Mouse (Mus musculus) right cerebral cortex, adult 2 months (tissue): Measurements from ENCODE around the gene 4922502D21Rik.

Experiments used
- DNase-seq, 2 experiments: peaks; one replicate each; pipeline ENCODE4 v3.0.0; 2021 to 2022; ENCODE audit warnings: low spot score in 2 of 2

The 4922502D21Rik gene

GRCm38 (mm10) chr6:129312499-129312898 is 19.1 kb downstream of the 4922502D21Rik start:
- DNase-seq: no peak

DNA sequence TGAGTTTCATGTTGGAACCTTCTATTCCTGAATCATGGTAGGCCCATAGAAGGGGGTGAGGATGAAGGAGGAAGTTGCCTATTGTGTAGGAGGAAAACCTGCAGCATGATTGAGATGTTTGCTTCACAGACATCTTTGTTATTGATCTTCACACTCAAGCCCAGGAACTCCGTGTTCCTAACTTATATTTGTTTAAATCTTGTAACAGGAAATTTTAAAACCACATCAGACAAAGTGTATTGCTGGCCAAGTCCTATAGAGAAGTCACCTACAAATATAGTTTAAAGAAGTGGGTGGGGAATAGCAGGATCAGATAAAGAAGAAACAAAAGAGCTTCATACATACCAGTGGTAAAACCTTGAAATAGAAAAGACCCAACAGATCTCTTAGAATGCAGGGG is 27.4 kb downstream of the 4922502D21Rik start:
- no peak for DNase-seq

DNA sequence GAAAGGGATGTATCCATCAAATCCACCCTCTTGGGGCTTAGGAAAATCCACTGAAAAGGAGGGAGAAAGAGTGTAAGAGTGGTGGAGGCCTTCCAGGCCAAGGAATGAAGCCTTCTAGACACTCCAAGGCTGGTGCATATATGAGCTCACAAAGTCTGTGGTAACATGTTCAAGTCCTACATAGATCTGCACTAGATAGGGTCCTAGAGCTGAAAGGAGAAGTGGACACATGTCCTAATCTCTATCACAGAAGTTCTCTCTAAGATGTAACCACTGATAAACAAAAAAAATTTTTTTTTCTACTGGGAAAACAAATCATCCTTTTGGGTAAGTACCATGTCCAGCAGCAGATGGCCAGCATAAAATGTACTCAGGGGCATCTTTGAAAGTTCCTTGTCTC is 42.9 kb downstream of the 4922502D21Rik start:
- no peak for DNase-seq

DNA sequence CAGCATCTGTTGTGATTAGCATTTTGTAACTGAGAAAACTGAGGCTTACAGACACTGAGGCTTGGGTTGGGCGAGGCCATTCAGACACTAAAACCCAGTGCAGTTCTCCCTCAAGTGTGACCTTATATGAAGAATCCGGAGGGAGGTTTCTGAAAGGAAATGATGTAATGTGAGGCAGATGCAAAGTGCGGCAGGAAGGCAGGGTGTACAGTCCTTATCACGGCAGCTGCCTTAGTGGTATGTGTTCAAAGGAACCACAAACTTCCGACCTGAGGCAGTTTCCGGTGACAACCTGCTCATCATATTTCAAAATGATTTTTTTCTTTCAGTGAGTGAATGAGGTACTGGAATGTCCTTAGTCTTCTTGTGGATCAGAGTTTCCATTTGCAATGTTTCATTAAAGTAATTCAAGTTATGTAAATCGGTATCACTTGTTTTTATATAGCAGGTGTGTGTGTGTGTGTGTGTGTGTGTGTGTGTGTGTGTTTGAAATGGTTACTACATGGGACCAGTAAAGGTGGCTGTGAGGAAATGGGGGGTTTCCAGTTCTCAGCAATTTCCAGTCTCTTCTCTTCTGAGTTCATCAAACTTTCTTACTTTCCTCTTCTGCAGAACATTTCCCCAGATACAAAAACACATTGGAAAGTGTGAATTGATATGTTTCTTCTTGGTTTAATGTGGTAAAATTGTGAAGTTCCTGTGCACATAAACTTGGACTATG is 47.1 kb downstream of the 4922502D21Rik start:
- DNase-seq: no peak

DNA sequence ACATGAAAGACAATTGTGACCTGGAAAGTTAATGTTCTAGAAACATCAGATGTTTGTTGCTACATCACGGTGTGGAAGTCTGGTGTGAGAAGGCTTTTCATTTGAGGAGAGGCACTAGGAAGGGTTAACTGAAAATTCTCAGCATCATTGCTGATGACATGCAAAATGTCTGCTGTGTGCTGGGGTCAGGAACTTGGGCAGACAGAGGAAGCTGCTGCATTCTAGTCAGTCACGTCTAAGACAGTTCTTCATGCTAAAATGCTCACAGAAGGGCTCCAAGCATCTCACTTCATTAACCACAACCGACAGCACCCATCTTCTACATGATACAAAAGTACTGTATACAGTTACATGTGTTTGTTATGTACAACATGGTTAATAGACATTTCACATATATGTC is 48.3 kb downstream of the 4922502D21Rik start:
- DNase-seq: no peak

- no peak for DNase-seq
Measured at GRCm38 (mm10) chr6:129276483-129276882, 55.1 kb downstream of the 4922502D21Rik start.

DNA sequence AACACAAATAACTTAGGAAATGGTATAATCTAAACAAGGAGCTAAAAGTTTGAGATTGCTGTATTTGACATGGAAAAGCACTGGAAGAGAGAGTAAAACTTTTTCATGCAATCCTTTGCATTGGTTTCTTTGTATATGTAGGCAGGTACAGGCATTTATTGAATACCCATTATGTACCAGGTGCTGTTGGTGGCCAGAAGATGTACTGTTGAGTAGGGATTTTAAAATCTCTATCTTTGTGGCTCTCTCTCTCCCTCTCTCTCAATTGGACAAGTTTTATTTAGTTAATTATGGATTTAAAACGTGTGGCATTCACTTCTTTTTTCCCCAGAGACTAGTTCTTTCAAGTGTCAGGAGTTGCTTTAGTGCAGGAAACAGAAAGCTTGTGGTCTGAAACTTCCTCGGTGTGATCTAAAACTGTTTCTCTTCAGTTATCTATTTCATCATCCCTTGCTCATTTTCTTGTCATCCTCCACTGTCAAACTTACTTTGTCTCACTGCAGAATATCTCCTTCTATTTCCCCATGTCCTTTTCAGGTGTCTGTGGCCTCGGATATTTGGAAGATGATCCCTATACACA is 55.9 kb downstream of the 4922502D21Rik start:
- no peak for DNase-seq

DNA sequence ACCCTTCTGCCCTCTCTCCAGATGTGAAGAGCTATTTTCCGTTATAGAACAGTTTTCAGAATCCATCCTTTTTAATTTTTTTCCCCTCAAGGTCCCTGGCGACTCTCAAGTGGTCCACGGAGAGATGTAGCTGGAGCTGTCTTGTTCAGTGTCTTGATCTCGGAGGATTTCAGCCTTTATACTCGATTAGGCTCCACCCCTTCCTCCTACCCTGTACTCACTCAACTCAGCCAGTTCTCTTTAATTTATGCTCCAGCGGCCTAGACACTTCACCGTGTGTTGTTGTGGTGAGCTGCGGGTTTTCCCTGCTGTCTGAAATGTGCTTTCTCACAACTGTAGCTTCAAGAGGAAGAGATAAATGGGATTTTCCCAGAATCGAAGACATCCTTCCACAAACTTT is 56.4 kb downstream of the 4922502D21Rik start, which contains the start of gene Cd69:
Cd69 (minus strand) TSS at position 217 of the 400 bp plus-strand sequence.
- DNase-seq: no peak

DNA sequence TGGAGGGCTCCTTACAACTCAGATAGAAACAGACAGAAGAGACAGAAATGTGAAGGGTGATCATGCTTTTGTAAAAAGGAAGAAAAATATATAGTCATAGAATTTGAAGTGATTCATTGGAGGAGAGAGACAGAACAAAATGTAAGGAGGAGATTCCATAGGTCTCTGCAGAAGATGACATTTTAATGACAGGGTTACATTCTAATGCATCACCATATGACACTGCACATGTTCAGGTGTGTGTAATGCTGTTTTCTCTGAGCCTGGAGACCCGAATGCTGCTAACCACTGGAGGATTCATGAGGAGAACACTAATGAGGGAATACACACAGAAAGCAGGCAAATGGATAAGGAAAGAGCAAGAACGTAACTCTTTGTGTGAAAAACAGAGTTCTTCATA is 57.1 kb downstream of the 4922502D21Rik start:
- no peak for DNase-seq

GRCm38 (mm10) chr6:129273662-129274061 is 57.9 kb downstream of the 4922502D21Rik start:
- no peak for DNase-seq
